8 mouse cellular contexts compared by ENCODE assay signal in the genomic region with DNA sequence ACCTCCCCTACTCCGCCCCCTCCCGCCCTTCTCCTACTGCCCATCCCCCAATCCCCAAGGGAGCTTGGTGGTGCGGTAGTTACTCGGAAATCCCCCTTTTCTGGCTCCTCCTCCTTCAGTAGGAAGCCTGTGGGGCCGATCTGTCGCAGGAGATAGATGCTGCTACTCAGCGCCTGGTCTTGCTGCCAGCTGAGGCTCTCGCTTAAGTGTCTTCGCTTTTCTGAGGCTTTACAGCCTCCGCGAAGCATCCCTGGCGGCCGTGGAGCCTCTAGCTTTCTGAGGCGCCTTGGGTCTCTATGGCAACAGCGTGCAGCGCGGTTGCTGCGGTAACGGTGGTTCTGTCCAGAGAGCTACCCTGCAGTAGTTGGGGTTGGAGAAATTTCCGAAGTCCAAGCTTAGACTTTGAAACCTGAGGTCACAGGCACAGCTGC. TPM values are rescaled to one million over a fixed set of nuclear protein-coding genes. Genes with fewer than 3 reads are reported as not detected.
A peak's percentile ranks its signal among the peaks of the same experiment; 100 is the strongest.
DNase-seq lines count a peak whose midpoint lies in the region; ATAC-seq lines count a peak whose summit lies in the region.

A gene (minus strand): TSS at position 298 of the 431 bp plus-strand sequence.

- DNase-seq in adrenal gland, adult (ENCODE audit: inconsistent age in 2 of 2, low spot score in 1 of 2): peak; percentile 7 to 29
- no peak for DNase-seq in adrenal gland, postnatal 25 days
- DNase-seq in cerebellum, adult 9-10 months: peak; percentile 38
- DNase-seq in induced T-regulatory cell, adult 2 months (ENCODE audit: low read depth): peak; percentile 45
- peak; percentile 89 to 95 for DNase-seq in left cerebral cortex, adult 18-20 months (ENCODE audit: low spot score in 2 of 2)
- DNase-seq in right cerebral cortex, postnatal 14 days: peak; percentile 88

- ATAC-seq in frontal cortex, adult (ENCODE audit: low TSS enrichment): peak; percentile 100
- peak; percentile 74 for ATAC-seq in megakaryocyte-erythroid progenitor cell, adult 5-6 weeks (replicated peaks; ENCODE audit: low FRiP score, low TSS enrichment, poor library complexity, severe bottlenecking)

RNA-seq across cellular contexts. Expression of the gene that starts here (rescaled TPM):
- not detected in 2 replicates for total RNA-seq in adrenal gland, postnatal 25 days (2021)
- total RNA-seq in left cerebral cortex, adult 18-20 months (2021): not detected
- not detected in 2 replicates for total RNA-seq in megakaryocyte-erythroid progenitor cell, adult 5-6 weeks (2014; fragmentation: Nextera tagmentation)
- not detected in 2 replicates for total RNA-seq in megakaryocyte-erythroid progenitor cell, adult 5-6 weeks (2017)

Comparison
In these comparisons a context has a peak if more than half of its experiments do, and no peak if none do; other contexts are left out.
1. Peak in DNase-seq in left cerebral cortex, adult 18-20 months; RNA of the gene not detected or under 1 TPM.
2. Peak in ATAC-seq in megakaryocyte-erythroid progenitor cell, adult 5-6 weeks; RNA of the gene not detected or under 1 TPM.